Mouse (Mus musculus): ENCODE results near the gene Eif2b2. TPM values are rescaled to one million over a fixed set of nuclear protein-coding genes. Genes with fewer than 3 reads are reported as not detected.
A peak's percentile ranks its signal among the peaks of the same experiment; 100 is the strongest.

The Eif2b2 gene
- polyA plus RNA-seq, 1 experiment, result 342 TPM

GRCm38 (mm10) chr12:85200929-85201829, 18.1 kb upstream of the Eif2b2 start:
- Histone ChIP-seq H3K4me3 (no peak overlapping the region), H3K36me3 (ENCODE audit: control insufficient read depth, insufficient read depth) (no peaks in the 10 kb centered on the region), H3K27me3 (ENCODE audit: control insufficient read depth, insufficient read depth, insufficient read length) (no peaks in the 10 kb centered on the region), H3ac (ENCODE audit: control insufficient read depth, insufficient read length) (peak overlapping the region; percentile 2), H3K79me2 (ENCODE audit: control insufficient read depth, insufficient read depth) (no peaks in the 10 kb centered on the region), H3K4me2 (ENCODE audit: low read depth) (peak overlapping the region; percentile 71)
- no peak for TF ChIP-seq TCF3 (IDR thresholded peaks at IDR 0.05; ENCODE audit: insufficient read length, low read depth)
- TF ChIP-seq SRF (IDR thresholded peaks at IDR 0.05; ENCODE audit: control insufficient read depth, insufficient read length, low read depth), result peak; percentile 65
- no peak for TF ChIP-seq USF1 (IDR thresholded peaks at IDR 0.05; ENCODE audit: low read depth)
- TF ChIP-seq E2F4 (IDR thresholded peaks at IDR 0.05; ENCODE audit: insufficient read depth), result no peak
- TF ChIP-seq POLR2AphosphoS2 (IDR thresholded peaks at IDR 0.05; ENCODE audit: insufficient read length, low read depth), result peak; percentile 69
- peak in 1 of 3 experiments; percentile 67 for TF ChIP-seq MYOD1 (IDR thresholded peaks at IDR 0.05; ENCODE audit: control insufficient read depth in 1 of 3, insufficient read length in 2 of 3, low read depth in 2 of 3)
- TF ChIP-seq TCF12 (IDR thresholded peaks at IDR 0.05; ENCODE audit: insufficient read depth, poor library complexity, severe bottlenecking), result no peak
- no peak for TF ChIP-seq REST (IDR thresholded peaks at IDR 0.05; ENCODE audit: insufficient read depth, insufficient read length)
- TF ChIP-seq MYOG (IDR thresholded peaks at IDR 0.05; ENCODE audit: control insufficient read depth in 1 of 3, insufficient read depth in 1 of 3, insufficient read length in 2 of 3, low read depth in 2 of 3), result peak in 1 of 3 experiments; percentile 36
- no peak for TF ChIP-seq CEBPB (IDR thresholded peaks at IDR 0.05; ENCODE audit: insufficient read depth, poor library complexity, severe bottlenecking)
- TF ChIP-seq POLR2A (IDR thresholded peaks at IDR 0.05; ENCODE audit: insufficient read length, low read depth), result peak; percentile 68
- TF ChIP-seq MAX (IDR thresholded peaks at IDR 0.05; ENCODE audit: low read depth), result no peak

GRCm38 (mm10) chr12:85201830-85202147, 17.5 kb upstream of the Eif2b2 start:
- TF ChIP-seq SRF (IDR thresholded peaks at IDR 0.05; ENCODE audit: control insufficient read depth, insufficient read length, low read depth) (no peak), MAX (IDR thresholded peaks at IDR 0.05; ENCODE audit: low read depth) (no peak), E2F4 (IDR thresholded peaks at IDR 0.05; ENCODE audit: insufficient read depth) (no peak), MYOG (IDR thresholded peaks at IDR 0.05; ENCODE audit: control insufficient read depth in 1 of 3, insufficient read depth in 1 of 3, insufficient read length in 2 of 3, low read depth in 2 of 3) (no peak), POLR2AphosphoS2 (IDR thresholded peaks at IDR 0.05; ENCODE audit: insufficient read length, low read depth) (no peak), CEBPB (IDR thresholded peaks at IDR 0.05; ENCODE audit: insufficient read depth, poor library complexity, severe bottlenecking) (no peak), TCF12 (IDR thresholded peaks at IDR 0.05; ENCODE audit: insufficient read depth, poor library complexity, severe bottlenecking) (no peak), USF1 (IDR thresholded peaks at IDR 0.05; ENCODE audit: low read depth) (no peak), TCF3 (IDR thresholded peaks at IDR 0.05; ENCODE audit: insufficient read length, low read depth) (no peak), POLR2A (IDR thresholded peaks at IDR 0.05; ENCODE audit: insufficient read length, low read depth) (no peak), REST (IDR thresholded peaks at IDR 0.05; ENCODE audit: insufficient read depth, insufficient read length) (no peak), MYOD1 (IDR thresholded peaks at IDR 0.05; ENCODE audit: control insufficient read depth in 1 of 3, insufficient read length in 2 of 3, low read depth in 2 of 3) (no peak)
- H3K4me3 ChIP-seq, result no peak overlapping the region
- H3K36me3 ChIP-seq (ENCODE audit: control insufficient read depth, insufficient read depth), result no peaks in the 10 kb centered on the region
- peak overlapping the region; percentile 65 for H3K4me2 ChIP-seq (ENCODE audit: low read depth)
- H3K27me3 ChIP-seq (ENCODE audit: control insufficient read depth, insufficient read depth, insufficient read length), result no peaks in the 10 kb centered on the region
- H3K79me2 ChIP-seq (ENCODE audit: control insufficient read depth, insufficient read depth), result no peaks in the 10 kb centered on the region
- no peak overlapping the region for H3ac ChIP-seq (ENCODE audit: control insufficient read depth, insufficient read length)

GRCm38 (mm10) chr12:85202191-85202590, 17.1 kb upstream of the Eif2b2 start:
- no peak overlapping the region for H3ac ChIP-seq (ENCODE audit: control insufficient read depth, insufficient read length)
- H3K27me3 ChIP-seq (ENCODE audit: control insufficient read depth, insufficient read depth, insufficient read length), result no peaks in the 10 kb centered on the region
- H3K79me2 ChIP-seq (ENCODE audit: control insufficient read depth, insufficient read depth), result no peaks in the 10 kb centered on the region
- peak overlapping the region; percentile 65 for H3K4me2 ChIP-seq (ENCODE audit: low read depth)
- H3K4me3 ChIP-seq, result no peak overlapping the region
- H3K36me3 ChIP-seq (ENCODE audit: control insufficient read depth, insufficient read depth), result no peaks in the 10 kb centered on the region
- TF ChIP-seq MYOD1 (IDR thresholded peaks at IDR 0.05; ENCODE audit: control insufficient read depth in 1 of 3, insufficient read length in 2 of 3, low read depth in 2 of 3) (no peak), REST (IDR thresholded peaks at IDR 0.05; ENCODE audit: insufficient read depth, insufficient read length) (no peak), SRF (IDR thresholded peaks at IDR 0.05; ENCODE audit: control insufficient read depth, insufficient read length, low read depth) (no peak), TCF3 (IDR thresholded peaks at IDR 0.05; ENCODE audit: insufficient read length, low read depth) (no peak), TCF12 (IDR thresholded peaks at IDR 0.05; ENCODE audit: insufficient read depth, poor library complexity, severe bottlenecking) (no peak), MAX (IDR thresholded peaks at IDR 0.05; ENCODE audit: low read depth) (no peak), USF1 (IDR thresholded peaks at IDR 0.05; ENCODE audit: low read depth) (no peak), CEBPB (IDR thresholded peaks at IDR 0.05; ENCODE audit: insufficient read depth, poor library complexity, severe bottlenecking) (no peak), MYOG (IDR thresholded peaks at IDR 0.05; ENCODE audit: control insufficient read depth in 1 of 3, insufficient read depth in 1 of 3, insufficient read length in 2 of 3, low read depth in 2 of 3) (no peak), E2F4 (IDR thresholded peaks at IDR 0.05; ENCODE audit: insufficient read depth) (no peak), POLR2AphosphoS2 (IDR thresholded peaks at IDR 0.05; ENCODE audit: insufficient read length, low read depth) (no peak), POLR2A (IDR thresholded peaks at IDR 0.05; ENCODE audit: insufficient read length, low read depth) (no peak)

GRCm38 (mm10) chr12:85203699-85204098, 15.6 kb upstream of the Eif2b2 start:
- no peak for TF ChIP-seq MYOD1 (IDR thresholded peaks at IDR 0.05; ENCODE audit: control insufficient read depth in 1 of 3, insufficient read length in 2 of 3, low read depth in 2 of 3)
- no peak for TF ChIP-seq SRF (IDR thresholded peaks at IDR 0.05; ENCODE audit: control insufficient read depth, insufficient read length, low read depth)
- TF ChIP-seq POLR2A (IDR thresholded peaks at IDR 0.05; ENCODE audit: insufficient read length, low read depth), result no peak
- TF ChIP-seq TCF3 (IDR thresholded peaks at IDR 0.05; ENCODE audit: insufficient read length, low read depth), result no peak
- no peak for TF ChIP-seq TCF12 (IDR thresholded peaks at IDR 0.05; ENCODE audit: insufficient read depth, poor library complexity, severe bottlenecking)
- Histone ChIP-seq H3K79me2 (ENCODE audit: control insufficient read depth, insufficient read depth) (no peaks in the 10 kb centered on the region), H3K27me3 (ENCODE audit: control insufficient read depth, insufficient read depth, insufficient read length) (no peaks in the 10 kb centered on the region), H3ac (ENCODE audit: control insufficient read depth, insufficient read length) (no peak overlapping the region), H3K36me3 (ENCODE audit: control insufficient read depth, insufficient read depth) (no peaks in the 10 kb centered on the region), H3K4me2 (ENCODE audit: low read depth) (no peak overlapping the region), H3K4me3 (no peak overlapping the region)

Data from myocyte (in vitro differentiated cells).